Mouse (Mus musculus): ENCODE data around the gene Abcf1. TPM values are rescaled to one million over a fixed set of nuclear protein-coding genes. Genes with fewer than 3 reads are reported as not detected.
A peak's percentile ranks its signal among the peaks of the same experiment; 100 is the strongest.

The Abcf1 gene
- polyA plus RNA-seq, 1 experiment from 2014 or later: 102 TPM

GRCm38 (mm10) chr17:35907609-35908008 is 62.0 kb downstream of the Abcf1 start:
- no peaks in the 10 kb centered on the region for H3K27me3 ChIP-seq
- H3K27ac ChIP-seq: no peak overlapping the region
- 83% methylated on average over 2 of the region's 2 CpGs for WGBS
- no peak for ATAC-seq (ENCODE audit: insufficient number of reproducible peaks, insufficient read depth, low FRiP score, low TSS enrichment, low read depth)
- no peak overlapping the region for H3K4me2 ChIP-seq
- H3K4me1 ChIP-seq (replicated peaks): peaks cover 16% of the 10 kb centered on the region
- H3K9me3 ChIP-seq: no peaks in the 10 kb centered on the region
- H3K36me3 ChIP-seq: peaks cover 77% of the 10 kb centered on the region
- no peak overlapping the region for H3K9ac ChIP-seq (replicated peaks)
- no peak overlapping the region for H3K4me3 ChIP-seq (replicated peaks)

MicroRNAs encoded within 50 kb of the gene (microRNA counts, 519-probe panel; counts per million panel counts)
- microRNA mmu-miR-1894-3p: not detected
- microRNA mmu-miR-1894-5p: not detected
- microRNA mmu-miR-877: not detected

Small RNA genes within 50 kb of the gene (microRNA-seq; reads per million reads assigned to microRNA genes)
- gene Mir1894 (not detected), gene Mir877 (82.3 reads per million, percentile 49 among the genes with 10 or more reads in this experiment)

Other genes with a start within 250 kb of the Abcf1 start
- gene Ier3, start 148.1 kb downstream of the Abcf1 start, polyA plus RNA-seq (2016; fragmentation: Nextera tagmentation; extraction: Ambion mirVana): 8.7 and 9.9 TPM in 2 replicates
- 45.8 and 45.9 TPM in 2 replicates for gene Flot1, start 146.5 kb downstream of the Abcf1 start, polyA plus RNA-seq (2016; fragmentation: Nextera tagmentation; extraction: Ambion mirVana)
- 1,183 and 1,215 TPM in 2 replicates for gene Tubb5, start 131.5 kb downstream of the Abcf1 start, polyA plus RNA-seq (2016; fragmentation: Nextera tagmentation; extraction: Ambion mirVana)
- 16.9 and 19.4 TPM in 2 replicates for gene Mdc1, start 128.2 kb downstream of the Abcf1 start, polyA plus RNA-seq (2016; fragmentation: Nextera tagmentation; extraction: Ambion mirVana)
- gene Nrm, start 108.4 kb downstream of the Abcf1 start, polyA plus RNA-seq (2016; fragmentation: Nextera tagmentation; extraction: Ambion mirVana): 51.3 and 52.5 TPM in 2 replicates
- gene Ppp1r18, start 104.2 kb downstream of the Abcf1 start, polyA plus RNA-seq (2016; fragmentation: Nextera tagmentation; extraction: Ambion mirVana): 21.3 and 24.0 TPM in 2 replicates
- gene Dhx16, start 89.9 kb downstream of the Abcf1 start, polyA plus RNA-seq (2016; fragmentation: Nextera tagmentation; extraction: Ambion mirVana): 56.9 and 64.3 TPM in 2 replicates
- 18.6 and 24.8 TPM in 2 replicates for gene 2310061I04Rik, start 72.3 kb downstream of the Abcf1 start, polyA plus RNA-seq (2016; fragmentation: Nextera tagmentation; extraction: Ambion mirVana)
- 139 and 143 TPM in 2 replicates for gene Atat1, start 59.7 kb downstream of the Abcf1 start, polyA plus RNA-seq (2016; fragmentation: Nextera tagmentation; extraction: Ambion mirVana)
- gene Mrps18b, start 53.4 kb downstream of the Abcf1 start, polyA plus RNA-seq (2016; fragmentation: Nextera tagmentation; extraction: Ambion mirVana): 61.2 and 66.8 TPM in 2 replicates
- gene Ppp1r10, start 53.3 kb downstream of the Abcf1 start, polyA plus RNA-seq (2016; fragmentation: Nextera tagmentation; extraction: Ambion mirVana): 50.4 and 50.7 TPM in 2 replicates
- 59.2 and 59.7 TPM in 2 replicates for gene Gnl1, start 10.1 kb upstream of the Abcf1 start, polyA plus RNA-seq (2016; fragmentation: Nextera tagmentation; extraction: Ambion mirVana)
- 39.0 and 46.2 TPM in 2 replicates for gene Prr3, start 10.5 kb upstream of the Abcf1 start, polyA plus RNA-seq (2016; fragmentation: Nextera tagmentation; extraction: Ambion mirVana)
- 3.0 and 3.2 TPM in 2 replicates for gene H2-T24, start 50.8 kb upstream of the Abcf1 start, polyA plus RNA-seq (2016; fragmentation: Nextera tagmentation; extraction: Ambion mirVana)
- 4.2 and 6.4 TPM in 2 replicates for gene H2-T23, start 63.1 kb upstream of the Abcf1 start, polyA plus RNA-seq (2016; fragmentation: Nextera tagmentation; extraction: Ambion mirVana)
- 14.0 and 15.4 TPM in 2 replicates for gene H2-T22, start 73.0 kb upstream of the Abcf1 start, polyA plus RNA-seq (2016; fragmentation: Nextera tagmentation; extraction: Ambion mirVana)
- gene Gm6034, start 73.2 kb upstream of the Abcf1 start, polyA plus RNA-seq (2016; fragmentation: Nextera tagmentation; extraction: Ambion mirVana): not detected in 2 replicates
- not detected in 2 replicates for gene Gm11127, start 88.6 kb upstream of the Abcf1 start, polyA plus RNA-seq (2016; fragmentation: Nextera tagmentation; extraction: Ambion mirVana)
- gene Gm19684, start 151.9 kb upstream of the Abcf1 start, polyA plus RNA-seq (2016; fragmentation: Nextera tagmentation; extraction: Ambion mirVana): not detected in 2 replicates
- gene Gm7030, start 159.7 kb upstream of the Abcf1 start, polyA plus RNA-seq (2016; fragmentation: Nextera tagmentation; extraction: Ambion mirVana): not detected in 2 replicates
- gene Gm8909, start 198.8 kb upstream of the Abcf1 start, polyA plus RNA-seq (2016; fragmentation: Nextera tagmentation; extraction: Ambion mirVana): not detected in 2 replicates
- not detected in 2 replicates for gene H2-T3, start 220.5 kb upstream of the Abcf1 start, polyA plus RNA-seq (2016; fragmentation: Nextera tagmentation; extraction: Ambion mirVana)